Mouse (Mus musculus) ES-E14 (cell line): ENCODE measurements around the gene Tnfaip1.

Experiments
- CHD2 ChIP-seq: IDR thresholded peaks from 2 replicates; pipeline ENCODE4 v1.6.1; 2014; ENCODE audit warnings: mild to moderate bottlenecking, low read depth, low read length, inconsistent platforms
- HCFC1 ChIP-seq: IDR thresholded peaks from 2 replicates; pipeline ENCODE4 v1.6.1; 2012; ENCODE audit warnings: low read length, inconsistent platforms, borderline replicate concordance; ENCODE audit not compliant: insufficient read depth
- MAFK ChIP-seq: IDR thresholded peaks from 2 replicates; pipeline ENCODE4 v1.6.1; 2014; ENCODE audit warnings: mild to moderate bottlenecking, low read depth, low read length, inconsistent platforms; ENCODE audit not compliant: insufficient read depth
- ZC3H11A ChIP-seq: IDR thresholded peaks from 2 replicates; pipeline ENCODE4 v1.6.1; 2012; ENCODE audit warnings: low read depth, mild to moderate bottlenecking, inconsistent platforms, low read length, borderline replicate concordance
- ZNF384 ChIP-seq: IDR thresholded peaks from 2 replicates; pipeline ENCODE4 v1.6.1; 2012; ENCODE audit warnings: low read depth, low read length, inconsistent platforms

- TF ChIP-seq MAFK (no peak), HCFC1 (no peak), ZC3H11A (no peak), ZNF384 (no peak), CHD2 (no peak)
Measured at GRCm38 (mm10) chr11:78571441-78571840, 35.3 kb upstream of the Tnfaip1 start.
